Mouse (Mus musculus) MEL (cell line): ENCODE measurements at regions not wholly inside any gene's neighbourhood (a gene's known extent, or its start where the extent isn't known, plus 50 kb on each side); places are given as distances from the start of the nearest gene placed in this dataset.

Experiments
- DNase-seq: peaks from one replicate; pipeline ENCODE4 v3.0.0; 2011; ENCODE audit warnings: low read depth, low spot score
- H3K27ac ChIP-seq: 2 replicates; pipeline ENCODE4 v1.5.1; 2012; ENCODE audit warnings: low read depth, mild to moderate bottlenecking, control low read depth, low read length, moderate library complexity; ENCODE audit not compliant: control insufficient read depth
- H3K27me3 ChIP-seq, 2 experiments: fragments of 150-350 bp in 1 of 2; sonication (generic) in 1 of 2; 2 replicates each; pipeline ENCODE4 v1.6.1; 2012; ENCODE audit warnings: low read length in 2 of 2, mild to moderate bottlenecking in 2 of 2, improper control_type of control experiment in 1 of 2, moderate library complexity in 1 of 2; ENCODE audit not compliant: insufficient read depth in 2 of 2, control insufficient read depth in 1 of 2
- H3K36me3 ChIP-seq, 2 experiments: 2 replicates each; pipeline ENCODE4 v1.6.1; 2012 to 2014; ENCODE audit warnings: low read length in 2 of 2, improper control_type of control experiment in 1 of 2, inconsistent platforms in 1 of 2, mild to moderate bottlenecking in 1 of 2; ENCODE audit not compliant: insufficient read depth in 2 of 2, control insufficient read depth in 1 of 2
- H3K4me1 ChIP-seq, 2 experiments: fragments of 150-350 bp in 1 of 2; sonication (generic) in 1 of 2; 2 replicates each; pipeline ENCODE4 v1.6.1; 2012; ENCODE audit warnings: low read length in 2 of 2, improper control_type of control experiment in 1 of 2, mild to moderate bottlenecking in 1 of 2; ENCODE audit not compliant: insufficient read depth in 2 of 2, control insufficient read depth in 1 of 2
- H3K4me3 ChIP-seq, 2 experiments: fragments of 150-350 bp in 1 of 2; sonication (generic) in 1 of 2; 2 replicates each; pipeline ENCODE4 v1.5.1; 2012; ENCODE audit warnings: low read depth in 2 of 2, low read length in 2 of 2, mild to moderate bottlenecking in 2 of 2, moderate library complexity in 2 of 2, control low read depth in 1 of 2, improper control_type of control experiment in 1 of 2; ENCODE audit not compliant: control insufficient read depth in 1 of 2, insufficient read depth in 1 of 2
- H3K79me2 ChIP-seq: 2 replicates; pipeline ENCODE4 v1.6.1; 2012; ENCODE audit warnings: mild to moderate bottlenecking, low read length, moderate library complexity; ENCODE audit not compliant: control insufficient read depth, poor library complexity, insufficient read depth
- H3K9ac ChIP-seq: 2 replicates; pipeline ENCODE4 v1.6.1; 2012; ENCODE audit warnings: low read depth, mild to moderate bottlenecking, control low read depth, low read length, moderate library complexity; ENCODE audit not compliant: control insufficient read depth, poor library complexity, severe bottlenecking
- H3K9me3 ChIP-seq: fragments of 150-350 bp; sonication (generic); replicated peaks from 2 replicates; pipeline ENCODE4 v1.6.1; 2012; ENCODE audit warnings: mild to moderate bottlenecking, low read length, improper control_type of control experiment, moderate library complexity; ENCODE audit not compliant: insufficient read depth
- CHD2 ChIP-seq: IDR thresholded peaks from 2 replicates; pipeline ENCODE4 v1.6.1; 2011; ENCODE audit warnings: low read length, improper control_type of control experiment
- ELF1 ChIP-seq: IDR thresholded peaks from 2 replicates; pipeline ENCODE4 v1.6.1; 2014; ENCODE audit warnings: low read depth, mild to moderate bottlenecking, inconsistent platforms, low read length, improper control_type of control experiment, moderate library complexity
- ETS1 ChIP-seq: IDR thresholded peaks from 2 replicates; pipeline ENCODE4 v1.6.1; 2012; ENCODE audit warnings: low read depth, mild to moderate bottlenecking, inconsistent platforms, low read length, improper control_type of control experiment, moderate library complexity
- GATA1 ChIP-seq: IDR thresholded peaks from 2 replicates; pipeline ENCODE4 v1.6.1; 2011; ENCODE audit warnings: low read depth, low read length, improper control_type of control experiment
- HCFC1 ChIP-seq: IDR thresholded peaks from 2 replicates; pipeline ENCODE4 v1.6.1; 2012; ENCODE audit warnings: low read depth, mild to moderate bottlenecking, inconsistent platforms, low read length, improper control_type of control experiment, moderate library complexity
- KAT2A ChIP-seq: conservative IDR thresholded peaks from 2 replicates; pipeline ENCODE4 v1.6.1; 2012; ENCODE audit warnings: low read depth, low read length, improper control_type of control experiment, inconsistent platforms
- MAFK ChIP-seq: IDR thresholded peaks from 2 replicates; pipeline ENCODE4 v1.6.1; 2011; ENCODE audit warnings: low read depth, mild to moderate bottlenecking, low read length, improper control_type of control experiment, borderline replicate concordance
- MAX ChIP-seq: IDR thresholded peaks from 2 replicates; pipeline ENCODE4 v1.6.1; 2011; ENCODE audit warnings: low read length, improper control_type of control experiment
- MEF2A ChIP-seq: IDR thresholded peaks from 2 replicates; pipeline ENCODE4 v1.6.1; 2014; ENCODE audit warnings: low read depth, mild to moderate bottlenecking, inconsistent platforms, low read length, improper control_type of control experiment; ENCODE audit not compliant: poor library complexity, insufficient replicate concordance, severe bottlenecking; ENCODE audit errors: extremely low read depth
- MYB ChIP-seq: IDR thresholded peaks from 2 replicates; pipeline ENCODE4 v1.6.1; 2011; ENCODE audit warnings: mild to moderate bottlenecking, low read depth, low read length, improper control_type of control experiment
- MYC ChIP-seq: IDR thresholded peaks from 2 replicates; pipeline ENCODE4 v1.6.1; 2011; ENCODE audit warnings: low read depth, mild to moderate bottlenecking, low read length, improper control_type of control experiment, moderate library complexity
- NELFE ChIP-seq: IDR thresholded peaks from 2 replicates; pipeline ENCODE4 v1.6.1; 2011; ENCODE audit warnings: low read depth, low read length, improper control_type of control experiment
- NRF1 ChIP-seq: IDR thresholded peaks from 2 replicates; pipeline ENCODE4 v1.6.1; 2014; ENCODE audit warnings: low read depth, mild to moderate bottlenecking, inconsistent platforms, low read length, improper control_type of control experiment, moderate library complexity; ENCODE audit not compliant: poor library complexity, insufficient read depth, severe bottlenecking
- POLR2A ChIP-seq, 2 experiments: IDR thresholded peaks; 2 replicates each; pipeline ENCODE4 v1.6.1; 2011 to 2012; ENCODE audit warnings: low read length in 2 of 2, mild to moderate bottlenecking in 2 of 2, control low read depth in 1 of 2, improper control_type of control experiment in 1 of 2, low read depth in 1 of 2, moderate library complexity in 1 of 2; ENCODE audit not compliant: control insufficient read depth in 1 of 2, insufficient read depth in 1 of 2, poor library complexity in 1 of 2
- POLR2AphosphoS5 ChIP-seq: IDR thresholded peaks from 2 replicates; pipeline ENCODE4 v1.6.1; 2012; ENCODE audit warnings: low read depth, borderline replicate concordance, mild to moderate bottlenecking, inconsistent platforms, low read length, moderate library complexity, mixed read lengths
- RAD21 ChIP-seq: IDR thresholded peaks from 2 replicates; pipeline ENCODE4 v1.6.1; 2011; ENCODE audit warnings: mild to moderate bottlenecking, low read depth, low read length, improper control_type of control experiment
- RCOR1 ChIP-seq: IDR thresholded peaks from 2 replicates; pipeline ENCODE4 v1.6.1; 2012; ENCODE audit warnings: low read depth, mild to moderate bottlenecking, inconsistent platforms, low read length, improper control_type of control experiment
- SIN3A ChIP-seq: IDR thresholded peaks from 2 replicates; pipeline ENCODE4 v1.6.1; 2012; ENCODE audit warnings: low read length, improper control_type of control experiment, inconsistent platforms
- TAL1 ChIP-seq: IDR thresholded peaks from 2 replicates; pipeline ENCODE4 v1.6.1; 2012; ENCODE audit warnings: mild to moderate bottlenecking, inconsistent platforms, low read length, moderate library complexity, mixed read lengths
- TBP ChIP-seq: IDR thresholded peaks from 2 replicates; pipeline ENCODE4 v1.8.0; 2011; ENCODE audit warnings: low read depth, low read length, improper control_type of control experiment
- TCF12 ChIP-seq: IDR thresholded peaks from 2 replicates; pipeline ENCODE4 v1.6.1; 2014; ENCODE audit warnings: low read depth, mild to moderate bottlenecking, inconsistent platforms, low read length, improper control_type of control experiment, moderate library complexity
- USF2 ChIP-seq, 2 experiments: IDR thresholded peaks; 2 replicates each; pipeline ENCODE4 v1.6.1; 2011 to 2012; ENCODE audit warnings: improper control_type of control experiment in 2 of 2, low read length in 2 of 2, borderline replicate concordance in 1 of 2, inconsistent platforms in 1 of 2, low read depth in 1 of 2, mild to moderate bottlenecking in 1 of 2; ENCODE audit not compliant: insufficient read depth in 1 of 2
- ZNF384 ChIP-seq: IDR thresholded peaks from 2 replicates; pipeline ENCODE4 v1.6.1; 2012; ENCODE audit warnings: low read depth, mild to moderate bottlenecking, inconsistent platforms, low read length, improper control_type of control experiment

- TF ChIP-seq CHD2 (no peak), RCOR1 (no peak), TBP (no peak), ETS1 (no peak), RAD21 (no peak), MEF2A (no peak), MYC (no peak), SIN3A (no peak), GATA1 (no peak), POLR2AphosphoS5 (no peak), TAL1 (no peak), NELFE (no peak)
- H3K4me3 ChIP-seq = no peak overlapping the region
- no peak overlapping the region for H3K9ac ChIP-seq
- H3K4me1 ChIP-seq = no peaks in the 10 kb centered on the region
- no peaks in the 10 kb centered on the region for H3K9me3 ChIP-seq
- no peak overlapping the region for H3K27ac ChIP-seq
- H3K27me3 ChIP-seq = no peaks in the 10 kb centered on the region
- no peaks in the 10 kb centered on the region for H3K36me3 ChIP-seq
- no peak for DNase-seq
- no peaks in the 10 kb centered on the region for H3K79me2 ChIP-seq
These were observed 175.0 kb downstream of the Nucb2 start for GRCm38 (mm10) chr7:116679195-116679594.

GRCm38 (mm10) chr7:116680523-116680922 is 176.4 kb downstream of the Nucb2 start:
- no peaks in the 10 kb centered on the region for H3K4me1 ChIP-seq
- DNase-seq = no peak
- no peaks in the 10 kb centered on the region for H3K79me2 ChIP-seq
- no peaks in the 10 kb centered on the region for H3K9me3 ChIP-seq
- no peak overlapping the region for H3K27ac ChIP-seq
- no peak overlapping the region for H3K9ac ChIP-seq
- no peaks in the 10 kb centered on the region for H3K36me3 ChIP-seq
- TF ChIP-seq NRF1 = no peak
- no peak for TF ChIP-seq ZNF384
- no peak for TF ChIP-seq MYB
- TF ChIP-seq ELF1 = no peak
- no peak for TF ChIP-seq RCOR1
- TF ChIP-seq TCF12 = no peak
- TF ChIP-seq GATA1 = no peak
- no peak for TF ChIP-seq CHD2
- no peak for TF ChIP-seq HCFC1
- no peak for TF ChIP-seq KAT2A
- no peak for TF ChIP-seq TAL1
- no peak for TF ChIP-seq USF2 (IDR thresholded peaks at IDR 0.05; ENCODE audit: borderline replicate concordance in 1 of 2, insufficient read depth in 1 of 2, low read depth in 1 of 2, low read length in 2 of 2)
- TF ChIP-seq ETS1 = no peak
- no peak for TF ChIP-seq MAFK
- no peak for TF ChIP-seq MEF2A
- TF ChIP-seq POLR2A (IDR thresholded peaks at IDR 0.05; ENCODE audit: control insufficient read depth in 1 of 2, insufficient read depth in 1 of 2, low read depth in 1 of 2, low read length in 2 of 2, poor library complexity in 1 of 2) = no peak
- TF ChIP-seq MAX = no peak
- no peaks in the 10 kb centered on the region for H3K27me3 ChIP-seq
- no peak overlapping the region for H3K4me3 ChIP-seq
